Mouse (Mus musculus) neural tube, embryonic 11.5 days (tissue): Measurements from ENCODE around the gene Ifna1. TPM values are rescaled to one million over a fixed set of nuclear protein-coding genes. Genes with fewer than 3 reads are reported as not detected.

ENCODE experiments used
- ATAC-seq: fragments of 200-750 bp; cut with Nextera tagmentation; 2 replicates; pipeline ENCODE4 v1.8.0; 2017; ENCODE audit warnings: moderate number of reproducible peaks, mild to moderate bottlenecking, moderate TSS enrichment, moderate library complexity; ENCODE audit not compliant: insufficient read depth, low FRiP score, low TSS enrichment
- DNase-seq: peaks from one replicate; pipeline ENCODE4 v3.0.0-alpha.2; 2015; ENCODE audit warnings: low spot score
- H3K27ac ChIP-seq: fragments of 300-500 bp; sonication (generic); 2 replicates; pipeline ENCODE4 v1.5.1; 2014; ENCODE audit warnings: low read depth, mild to moderate bottlenecking, low read length
- H3K27me3 ChIP-seq: fragments of 300-500 bp; sonication (generic); 2 replicates; pipeline ENCODE4 v1.6.1; 2014; ENCODE audit warnings: mild to moderate bottlenecking, low read length, mixed read lengths; ENCODE audit not compliant: control insufficient read depth, insufficient read depth
- H3K36me3 ChIP-seq: fragments of 300-500 bp; sonication (generic); 2 replicates; pipeline ENCODE4 v1.6.1; 2014; ENCODE audit warnings: mild to moderate bottlenecking, low read length, moderate library complexity, mixed read lengths; ENCODE audit not compliant: control insufficient read depth, insufficient read depth
- H3K4me1 ChIP-seq: fragments of 300-500 bp; sonication (generic); 2 replicates; pipeline ENCODE4 v1.6.1; 2014; ENCODE audit warnings: low read length, mixed read lengths; ENCODE audit not compliant: control insufficient read depth, insufficient read depth
- H3K4me2 ChIP-seq: fragments of 300-500 bp; sonication (generic); 2 replicates; pipeline ENCODE4 v1.6.1; 2014; ENCODE audit warnings: low read depth, mild to moderate bottlenecking, moderate library complexity
- H3K4me3 ChIP-seq: fragments of 300-500 bp; sonication (generic); 2 replicates; pipeline ENCODE4 v1.5.1; 2014; ENCODE audit warnings: low read depth, low read length
- H3K9ac ChIP-seq: fragments of 300-500 bp; sonication (generic); 2 replicates; pipeline ENCODE4 v1.6.1; 2014; ENCODE audit warnings: mild to moderate bottlenecking, low read length
- H3K9me3 ChIP-seq: fragments of 300-500 bp; sonication (generic); 2 replicates; pipeline ENCODE4 v1.6.1; 2016; ENCODE audit warnings: low read length; ENCODE audit not compliant: control insufficient read depth
- WGBS: fragments of 180-500 bp; shearing (Covaris S2); extraction: QIAGEN DNeasy Blood & Tissue Kit; methylation state at CpG from one replicate; pipeline ENCODE4 v1.1.7; 2014; 5-methylcytosine and 5-hydroxymethylcytosine counted together
- polyA plus RNA-seq: library from polyadenylated mRNA; unstranded; fragments of >200 nt; fragmentation: Nextera tagmentation; extraction: Ambion mirVana; gene quantifications from 2 replicates; pipeline ENCODE4 v1.2.1, GENCODE M21; 2014

Ifna1 gene
- polyA plus RNA-seq, 1 experiment from 2014 or later: not detected

DNA sequence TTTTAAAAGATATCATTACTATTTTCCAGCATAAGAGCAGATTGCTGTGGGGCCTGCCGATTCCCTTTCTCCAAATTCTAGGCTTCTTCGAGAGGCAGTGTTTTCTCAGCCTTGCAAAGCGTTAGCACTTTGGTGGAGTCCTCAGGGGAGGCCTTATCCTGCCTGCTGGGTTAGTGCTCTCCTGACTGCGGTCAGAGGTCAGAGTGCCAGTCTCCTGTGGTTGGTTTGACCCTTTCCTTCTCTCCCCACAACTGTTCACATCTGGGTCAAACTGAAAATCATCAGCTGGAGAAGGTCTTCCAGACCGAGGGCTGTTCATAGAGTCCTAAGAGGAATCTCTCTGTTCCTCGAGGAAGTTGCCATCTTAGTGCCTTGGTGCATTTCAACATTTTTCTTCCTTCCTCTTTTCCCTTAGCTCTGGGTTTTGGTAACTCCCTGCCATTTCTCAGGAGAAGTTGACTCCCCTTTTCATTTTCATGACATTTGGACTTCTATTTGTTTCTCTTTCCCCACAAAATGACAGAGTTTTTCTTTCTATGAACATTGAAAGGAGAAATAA is 15.2 kb downstream of the Ifna1 start:
- Histone ChIP-seq H3K27ac (no peak overlapping the region), H3K4me2 (no peak overlapping the region), H3K9ac (no peak overlapping the region), H3K4me1 (no peaks in the 10 kb centered on the region), H3K9me3 (no peaks in the 10 kb centered on the region), H3K36me3 (no peaks in the 10 kb centered on the region), H3K4me3 (no peak overlapping the region), H3K27me3 (no peaks in the 10 kb centered on the region)
- ATAC-seq: no peak
- WGBS: 47% methylated on average over 6 of the region's 6 CpGs
- DNase-seq: no peak

DNA sequence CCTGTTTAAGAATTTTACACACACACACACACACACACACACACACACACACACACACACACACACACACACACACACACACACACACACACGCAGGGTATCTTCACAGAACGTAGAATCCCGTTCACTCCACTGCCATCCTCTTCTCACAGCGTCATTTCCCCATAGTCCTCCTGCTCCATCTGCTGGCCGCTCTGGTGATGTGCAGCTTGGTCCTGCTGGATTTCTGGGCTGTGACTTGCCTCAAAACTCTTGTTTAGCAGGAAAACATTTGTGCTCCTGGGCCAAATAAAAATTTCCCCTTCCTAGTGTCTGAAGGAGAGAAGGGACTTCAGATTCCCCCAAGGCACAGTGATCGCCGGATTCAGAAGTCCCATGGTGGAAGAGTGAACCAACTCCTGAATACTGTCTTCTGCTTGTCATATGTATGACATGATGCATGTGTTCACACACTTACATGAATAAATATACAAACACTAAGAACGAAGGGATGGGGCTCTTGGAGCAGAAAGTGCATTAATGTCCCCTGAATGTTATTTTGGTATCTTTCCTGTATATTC is 17.6 kb downstream of the Ifna1 start:
- H3K9me3 ChIP-seq: no peaks in the 10 kb centered on the region
- H3K27me3 ChIP-seq: no peaks in the 10 kb centered on the region
- H3K4me3 ChIP-seq: peak overlapping the region; percentile 46
- no peaks in the 10 kb centered on the region for H3K36me3 ChIP-seq
- DNase-seq (peak; percentile 82), ATAC-seq (peak; percentile 67)
- no peak overlapping the region for H3K27ac ChIP-seq
- H3K4me2 ChIP-seq: peak overlapping the region; percentile 75
- no peak overlapping the region for H3K9ac ChIP-seq
- 4% methylated on average over 8 of the region's 8 CpGs for WGBS
- no peaks in the 10 kb centered on the region for H3K4me1 ChIP-seq

- Histone ChIP-seq H3K4me1 (no peaks in the 10 kb centered on the region), H3K9me3 (no peaks in the 10 kb centered on the region), H3K27ac (no peak overlapping the region), H3K4me2 (peak overlapping the region; percentile 75), H3K9ac (peak overlapping the region; percentile 19; the same call in 1 of the 2 replicates), H3K36me3 (no peaks in the 10 kb centered on the region), H3K27me3 (no peaks in the 10 kb centered on the region), H3K4me3 (peak overlapping the region; percentile 46)
- DNase-seq (peak; percentile 58), ATAC-seq (peak; percentile 79)
- 9% methylated on average over 30 of the region's 31 CpGs for WGBS
Measured at GRCm38 (mm10) chr4:88867926-88868911, 18.3 kb downstream of the Ifna1 start.

GRCm38 (mm10) chr4:88872691-88873090 is 22.8 kb downstream of the Ifna1 start:
- H3K36me3 ChIP-seq: no peaks in the 10 kb centered on the region
- no peak overlapping the region for H3K9ac ChIP-seq
- H3K27ac ChIP-seq: no peak overlapping the region
- no peaks in the 10 kb centered on the region for H3K9me3 ChIP-seq
- DNase-seq (no peak), ATAC-seq (no peak)
- H3K27me3 ChIP-seq: no peaks in the 10 kb centered on the region
- WGBS: 0% methylated on average over 2 of the region's 2 CpGs
- no peak overlapping the region for H3K4me3 ChIP-seq
- no peak overlapping the region for H3K4me2 ChIP-seq
- no peaks in the 10 kb centered on the region for H3K4me1 ChIP-seq

DNA sequence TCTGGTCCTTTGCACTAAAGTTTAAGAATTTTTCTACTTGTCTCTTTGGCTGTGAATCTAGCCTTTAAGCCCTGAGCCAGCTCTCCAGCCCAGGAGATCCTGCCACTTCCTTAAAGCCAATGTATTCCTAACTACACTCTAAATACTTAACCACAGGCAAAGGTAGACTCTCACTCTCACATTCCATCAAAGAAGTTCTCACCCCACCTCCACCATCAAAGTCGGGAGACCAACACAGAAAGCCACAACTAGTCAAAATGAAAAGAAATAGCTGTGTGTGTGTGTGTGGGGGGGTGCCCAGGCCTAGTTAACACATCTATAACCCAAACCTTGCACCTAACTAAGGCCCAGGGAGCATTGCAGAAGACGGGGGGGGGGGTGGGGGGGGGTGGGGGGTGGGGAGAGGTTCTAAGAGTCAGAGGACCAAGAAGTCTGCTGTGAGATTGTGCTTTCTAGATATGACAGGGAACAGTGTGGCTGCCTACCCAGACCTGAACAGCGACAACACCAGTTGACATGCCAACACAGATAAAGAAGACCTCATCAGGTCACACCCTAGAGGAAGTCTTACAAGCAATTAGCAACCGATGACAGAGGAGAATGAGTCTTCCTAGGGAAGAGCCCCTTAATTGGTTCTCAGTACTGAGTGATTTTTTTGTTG is 25.7 kb downstream of the Ifna1 start:
- ATAC-seq (no peak), DNase-seq (no peak)
- Histone ChIP-seq H3K4me3 (no peak overlapping the region), H3K4me2 (no peak overlapping the region), H3K27me3 (no peaks in the 10 kb centered on the region), H3K9ac (no peak overlapping the region), H3K9me3 (no peaks in the 10 kb centered on the region), H3K27ac (no peak overlapping the region), H3K4me1 (no peaks in the 10 kb centered on the region), H3K36me3 (no peaks in the 10 kb centered on the region)
- 81% methylated on average over 3 of the region's 4 CpGs for WGBS

GRCm38 (mm10) chr4:88876520-88876919 is 26.6 kb downstream of the Ifna1 start:
- Histone ChIP-seq H3K9ac (no peak overlapping the region), H3K4me3 (no peak overlapping the region), H3K4me2 (no peak overlapping the region), H3K4me1 (no peaks in the 10 kb centered on the region), H3K36me3 (no peaks in the 10 kb centered on the region), H3K27ac (no peak overlapping the region), H3K9me3 (no peaks in the 10 kb centered on the region), H3K27me3 (no peaks in the 10 kb centered on the region)
- no peak for ATAC-seq
- no peak for DNase-seq
- 89% methylated on average over 4 of the region's 4 CpGs for WGBS

GRCm38 (mm10) chr4:88878246-88878645 is 28.4 kb downstream of the Ifna1 start:
- no peak overlapping the region for H3K4me3 ChIP-seq
- H3K36me3 ChIP-seq: no peaks in the 10 kb centered on the region
- DNase-seq: no peak
- no peaks in the 10 kb centered on the region for H3K4me1 ChIP-seq
- H3K27me3 ChIP-seq: no peaks in the 10 kb centered on the region
- no peaks in the 10 kb centered on the region for H3K9me3 ChIP-seq
- no peak for ATAC-seq
- no peak overlapping the region for H3K4me2 ChIP-seq
- no peak overlapping the region for H3K9ac ChIP-seq
- no peak overlapping the region for H3K27ac ChIP-seq
- 47% methylated on average over 10 of the region's 10 CpGs for WGBS

DNA sequence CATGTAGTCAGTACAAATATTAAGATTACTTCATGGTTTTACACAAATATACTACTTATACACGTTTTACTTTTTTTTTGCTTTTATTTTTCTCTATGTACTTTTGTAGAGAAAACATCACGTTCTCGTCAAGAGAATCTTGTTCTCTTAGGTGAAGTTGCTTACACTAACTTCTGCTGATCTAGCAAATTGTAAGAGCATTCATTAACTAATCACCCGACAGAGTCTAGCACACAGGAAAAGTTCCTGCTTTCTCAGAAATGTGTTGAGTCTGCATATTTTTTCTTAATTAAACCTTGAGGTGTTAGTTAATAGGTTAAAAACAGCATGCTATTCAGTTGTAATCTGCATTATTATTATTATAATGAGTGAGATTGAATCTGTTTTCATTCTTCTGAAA is 28.9 kb downstream of the Ifna1 start:
- Histone ChIP-seq H3K4me1 (no peaks in the 10 kb centered on the region), H3K4me2 (no peak overlapping the region), H3K27ac (no peak overlapping the region), H3K9me3 (no peaks in the 10 kb centered on the region), H3K4me3 (no peak overlapping the region), H3K27me3 (no peaks in the 10 kb centered on the region), H3K36me3 (no peaks in the 10 kb centered on the region), H3K9ac (no peak overlapping the region)
- no peak for ATAC-seq
- 80% methylated on average over 4 of the region's 4 CpGs for WGBS
- no peak for DNase-seq
